Mouse (Mus musculus) CD4-positive, CD25-positive, alpha-beta regulatory T cell, adult 9 weeks (primary cell): ENCODE results near the gene Mlph. TPM values are rescaled to one million over a fixed set of nuclear protein-coding genes. Genes with fewer than 3 reads are reported as not detected.

Experiments
- polyA plus RNA-seq: library from polyadenylated mRNA; unstranded; fragments of 100-300 nt; shearing (Covaris generic); gene quantifications from one replicate; pipeline ENCODE4 v1.2.1, GENCODE M21; 2017

The Mlph gene
- not detected for polyA plus RNA-seq

DNA sequence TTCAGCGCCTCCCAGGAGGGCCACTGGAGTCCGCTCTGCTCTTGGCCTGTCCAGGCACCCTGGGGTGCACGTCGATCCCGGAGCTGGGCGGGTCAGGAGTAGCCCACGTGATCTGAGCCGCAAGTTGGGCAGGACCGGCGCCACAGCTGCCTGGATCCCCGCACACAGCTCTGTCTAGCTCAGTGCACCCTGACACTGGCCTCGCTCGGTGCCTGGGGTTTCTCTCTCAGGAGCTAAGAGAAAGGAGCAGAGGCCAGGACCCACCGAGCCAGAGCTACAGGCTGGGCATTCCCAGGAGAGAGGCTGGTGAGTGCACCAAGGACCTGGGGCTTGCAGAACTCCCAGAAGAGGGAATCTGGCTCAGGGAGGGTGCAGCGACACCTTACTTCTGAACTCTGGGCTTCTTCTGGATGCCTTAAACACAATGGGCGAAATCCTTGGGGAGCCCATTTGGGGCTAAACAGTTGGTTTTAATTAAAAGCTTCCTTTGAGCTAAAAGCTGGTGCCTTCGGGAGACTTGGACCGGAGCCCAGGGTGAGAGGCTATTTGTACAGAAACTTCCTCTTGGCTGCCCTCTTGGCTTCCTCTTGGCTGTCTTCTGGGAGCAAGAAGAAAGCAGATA lies at the start of gene Mlph:
Gene Mlph (plus strand): TSS at position 138 of the 622 bp plus-strand sequence.

DNA sequence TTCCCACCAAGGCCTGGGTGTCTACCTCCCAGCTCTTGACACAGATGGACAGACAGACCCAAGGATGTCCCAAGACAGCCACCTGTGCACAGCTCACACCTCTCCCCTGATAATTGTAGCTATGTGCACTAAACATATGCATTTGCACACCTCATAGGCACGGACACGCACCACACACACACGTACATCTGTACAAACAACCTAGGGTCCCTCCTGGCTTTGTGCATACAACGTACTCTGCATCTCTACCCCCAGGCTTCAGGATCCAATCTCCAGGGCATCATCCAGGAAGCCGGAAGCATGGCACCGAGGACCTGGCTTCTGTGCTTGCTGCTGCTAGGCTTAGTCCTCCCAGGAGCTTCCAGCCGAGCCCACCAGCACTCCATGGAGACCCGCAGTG lies 37.9 kb downstream of the Mlph start, which contains the start of gene Prlh:
Gene Prlh (plus strand): TSS at position 301 of the 400 bp plus-strand sequence.

DNA sequence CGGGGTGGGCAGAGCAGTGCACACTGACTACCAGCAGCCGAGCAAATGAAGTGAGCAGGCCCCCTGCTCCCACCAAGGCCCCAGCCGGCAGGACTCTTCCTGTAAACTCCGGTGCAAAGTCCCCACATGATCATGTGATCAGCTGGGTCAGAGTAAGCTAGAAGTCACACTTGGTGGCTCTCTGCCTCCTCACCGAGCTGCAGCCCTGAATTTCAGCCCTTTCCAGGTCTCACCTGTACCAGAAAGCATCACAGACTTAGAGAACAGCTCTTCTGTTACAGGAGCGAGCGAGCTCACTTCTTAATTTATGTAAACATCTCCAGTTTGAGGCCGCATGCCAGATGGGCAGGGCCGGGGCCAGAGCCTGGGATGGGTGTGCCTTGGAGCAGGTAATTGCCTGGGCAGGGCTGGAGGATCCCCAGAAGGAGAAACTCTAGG lies 54.5 kb downstream of the Mlph start, which contains the start of gene Rab17:
Gene Rab17 (minus strand): TSS at position 315 of the 438 bp plus-strand sequence.

DNA sequence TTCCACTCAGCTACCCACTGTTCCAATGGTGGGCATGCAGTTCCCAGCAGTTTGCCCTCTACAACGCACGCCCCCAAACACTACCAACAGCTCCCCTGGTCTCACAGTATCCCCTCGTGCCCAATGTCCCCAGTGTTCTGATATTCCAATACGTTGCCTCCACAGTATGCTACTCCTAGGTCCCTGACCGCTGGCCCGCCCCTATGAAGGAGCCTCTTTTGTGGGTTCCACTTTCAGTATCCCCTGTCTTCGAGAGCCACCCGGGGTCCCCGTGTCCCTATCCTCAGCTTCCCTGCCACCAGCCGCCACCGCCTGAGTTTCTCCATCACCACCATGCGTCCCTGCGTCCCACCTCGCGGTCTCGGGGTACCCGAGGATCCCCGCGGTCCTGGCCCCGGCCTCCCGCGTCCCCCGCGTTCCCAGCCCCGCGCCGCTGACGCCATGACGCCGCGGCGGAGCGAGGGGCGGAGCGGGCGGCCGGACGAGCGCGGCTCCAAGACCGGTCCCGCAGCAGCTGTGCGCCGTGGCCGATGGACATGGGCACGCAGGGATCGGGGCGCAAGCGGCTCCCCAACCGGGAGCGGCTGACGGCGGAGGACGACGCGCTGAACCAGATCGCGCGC lies 83.5 kb downstream of the Mlph start, which contains the start of gene Lrrfip1:
Gene Lrrfip1 (plus strand): TSS at position 470 of the 623 bp plus-strand sequence.

Other genes starting within 250 kb of the Mlph start
- gene Col6a3, start 71.1 kb upstream of the Mlph start, polyA plus RNA-seq, result not detected
- gene Prlh, start 38.0 kb downstream of the Mlph start, polyA plus RNA-seq, result not detected
- gene Rab17, start 54.6 kb downstream of the Mlph start, polyA plus RNA-seq, result not detected
- gene Lrrfip1, start 83.7 kb downstream of the Mlph start, polyA plus RNA-seq, result 296 TPM
- gene Rbm44, start 230.0 kb downstream of the Mlph start, polyA plus RNA-seq, result 1.2 TPM